Mouse (Mus musculus) bone marrow macrophage, adult 2 months (primary cell): ENCODE data around the gene Mettl27.

Experiments used
- CTCF ChIP-seq: IDR thresholded peaks from 2 replicates; pipeline ENCODE4 v1.5.1; 2012; ENCODE audit warnings: low read depth, mild to moderate bottlenecking, low read length, moderate library complexity
- POLR2A ChIP-seq: IDR thresholded peaks from 2 replicates; pipeline ENCODE4 v1.6.1; 2012; ENCODE audit warnings: mild to moderate bottlenecking, low read depth, low read length, borderline replicate concordance

DNA sequence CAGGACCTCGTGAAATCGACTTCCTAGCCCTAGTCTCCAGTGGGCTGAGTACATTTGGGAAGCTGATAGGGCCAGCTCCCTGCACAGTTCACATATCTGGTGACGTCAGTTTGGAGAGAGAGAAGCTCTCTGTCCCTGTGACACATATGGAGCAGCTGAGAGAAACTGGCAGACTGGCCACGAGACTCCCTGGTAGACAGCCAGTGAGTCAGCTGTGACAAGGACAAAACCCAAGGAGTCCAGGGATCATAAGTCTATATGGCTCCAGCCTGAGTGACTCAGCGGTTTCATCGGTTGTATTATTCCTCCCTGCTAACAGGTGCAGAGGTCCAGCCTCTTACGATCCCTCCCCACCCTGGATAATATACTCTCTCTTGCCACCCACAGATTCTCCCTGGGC lies 26.9 kb downstream of the Mettl27 start:
- TF ChIP-seq POLR2A (no peak), CTCF (no peak)
